Mouse (Mus musculus) WW6 (cell line): ENCODE measurements around the gene Fam71e1.

Experiments used
- DNase-seq: peaks from one replicate; pipeline ENCODE4 v3.0.0-alpha.2; 2013; ENCODE audit warnings: low read depth, low spot score

Fam71e1 gene

DNA sequence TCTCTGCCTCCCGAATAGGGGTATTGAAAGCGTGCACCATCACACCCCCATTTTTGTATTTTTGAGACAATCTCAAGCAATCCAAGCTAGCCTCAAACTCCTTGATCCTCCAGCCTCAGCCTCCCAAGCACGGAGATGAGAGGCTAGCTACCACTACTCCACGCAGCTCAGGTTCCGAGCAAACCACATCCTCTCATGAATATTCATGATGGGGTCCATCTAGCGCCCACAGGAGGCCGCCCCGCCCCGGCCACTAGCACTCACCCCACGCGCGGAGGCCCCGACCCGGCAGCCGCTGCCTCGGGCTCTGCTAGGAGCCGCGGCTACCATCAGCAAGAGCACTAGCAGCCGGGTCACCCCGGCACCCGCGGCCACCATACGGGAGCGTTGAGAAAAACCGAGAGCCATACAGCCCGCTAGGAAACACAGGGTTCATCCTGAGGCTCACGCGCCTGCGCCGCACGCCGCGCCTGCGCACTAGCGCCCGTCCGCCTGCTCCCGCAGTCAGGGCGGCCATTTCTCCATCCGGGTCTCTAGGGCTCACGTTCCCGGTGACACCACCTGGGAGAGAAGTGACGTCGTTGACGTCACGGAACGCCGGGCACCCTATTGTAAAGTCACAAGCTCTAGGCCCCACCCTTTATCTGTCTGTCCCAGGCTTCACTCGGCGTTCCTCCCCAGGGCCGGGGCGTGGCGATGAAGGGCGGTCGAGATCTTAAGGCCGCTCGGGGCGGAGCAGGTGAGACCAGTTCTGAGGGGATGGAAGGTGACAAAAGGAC is at the start of gene Fam71e1, which contains the start of gene Emc10:
TSS of gene Fam71e1 (plus strand) at position 590 of the 779 bp plus-strand sequence.
TSS of gene Emc10 (minus strand) at position 538 of the 779 bp plus-strand sequence.
- peak; percentile 100 for DNase-seq

DNA sequence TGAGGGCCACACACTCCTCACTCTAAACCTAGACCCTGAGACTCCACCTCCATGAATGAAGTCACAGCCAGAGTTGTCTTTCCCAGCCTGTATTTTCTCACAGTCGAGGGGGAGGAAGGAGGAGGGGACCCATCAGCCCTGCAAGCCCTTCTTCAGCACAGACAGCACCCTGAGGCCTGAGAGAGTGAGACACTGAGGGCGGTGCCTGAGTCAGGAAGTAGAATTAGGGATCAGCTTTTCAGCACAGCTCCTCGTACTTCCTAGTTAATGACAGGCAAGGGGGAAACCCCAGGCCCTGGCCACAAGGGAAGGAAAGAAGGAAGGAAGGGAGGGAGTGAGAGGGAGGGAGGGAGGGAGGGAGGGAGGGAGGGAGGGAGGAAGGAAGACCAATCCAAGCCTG is 43.1 kb upstream of the Fam71e1 start:
- DNase-seq = no peak

DNA sequence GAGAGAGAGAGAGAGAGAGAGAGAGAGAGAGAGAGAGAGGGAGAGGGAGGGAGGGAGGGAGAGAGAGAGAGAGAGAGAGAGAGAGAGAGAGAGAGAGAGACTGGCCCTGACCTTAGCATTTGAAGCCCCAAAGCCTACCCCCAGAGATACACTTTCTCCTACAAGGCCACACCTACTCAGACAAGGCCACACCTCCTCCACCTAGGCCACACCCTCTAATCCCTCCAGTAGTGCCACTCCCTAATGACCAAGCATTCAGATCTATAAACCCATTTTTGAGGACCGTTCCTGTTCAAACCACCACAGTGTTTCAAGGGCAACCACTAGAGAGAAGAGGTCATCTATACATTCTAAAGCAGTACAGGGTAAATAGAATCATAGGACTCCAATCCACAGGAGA is 40.1 kb upstream of the Fam71e1 start:
- no peak for DNase-seq

DNA sequence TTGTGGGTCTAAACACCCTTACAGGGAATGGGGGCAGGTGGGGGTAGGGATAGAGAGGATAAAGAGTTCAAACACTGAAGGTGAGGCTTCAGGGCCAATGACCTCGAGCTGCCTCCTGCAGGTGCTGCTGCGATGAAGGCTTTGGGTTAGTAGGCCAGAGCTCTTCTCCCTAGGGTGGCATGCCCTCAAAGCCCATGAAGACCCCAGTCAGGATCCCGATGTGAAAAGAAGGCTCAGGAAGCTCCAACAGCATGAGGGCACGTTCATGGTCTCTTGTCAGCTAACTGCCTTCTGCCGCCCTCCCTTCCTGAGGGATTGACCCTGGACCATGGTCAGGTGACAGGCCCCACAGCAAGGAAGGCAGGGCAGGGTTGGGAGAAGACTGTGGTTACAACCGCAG is 36.3 kb upstream of the Fam71e1 start:
- DNase-seq = no peak

DNA sequence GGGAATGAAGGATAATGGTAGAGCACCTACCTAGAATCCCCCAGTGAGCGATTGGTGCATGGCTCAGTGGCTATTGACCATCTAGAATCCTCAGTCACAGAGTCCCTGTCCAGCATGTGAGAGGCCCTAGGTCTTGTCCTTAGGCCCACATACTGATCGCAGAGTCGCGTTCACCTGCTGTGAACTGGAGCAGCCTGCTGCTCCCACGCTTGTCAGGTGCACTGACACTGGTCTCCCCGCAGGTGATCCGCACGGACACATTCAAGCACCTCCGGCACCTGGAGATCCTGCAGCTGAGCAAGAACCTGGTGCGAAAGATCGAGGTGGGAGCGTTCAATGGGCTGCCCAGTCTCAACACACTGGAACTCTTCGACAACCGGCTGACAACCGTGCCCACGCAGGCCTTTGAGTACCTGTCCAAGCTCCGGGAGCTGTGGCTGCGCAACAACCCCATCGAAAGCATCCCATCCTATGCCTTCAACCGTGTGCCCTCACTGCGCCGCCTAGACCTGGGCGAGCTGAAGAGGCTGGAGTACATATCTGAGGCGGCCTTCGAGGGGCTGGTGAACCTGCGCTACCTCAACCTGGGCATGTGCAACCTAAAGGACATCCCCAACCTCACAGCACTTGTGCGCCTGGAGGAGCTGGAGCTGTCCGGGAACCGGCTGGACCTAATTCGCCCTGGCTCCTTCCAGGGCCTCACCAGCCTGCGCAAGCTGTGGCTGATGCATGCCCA is 35.4 kb upstream of the Fam71e1 start:
- no peak for DNase-seq

DNA sequence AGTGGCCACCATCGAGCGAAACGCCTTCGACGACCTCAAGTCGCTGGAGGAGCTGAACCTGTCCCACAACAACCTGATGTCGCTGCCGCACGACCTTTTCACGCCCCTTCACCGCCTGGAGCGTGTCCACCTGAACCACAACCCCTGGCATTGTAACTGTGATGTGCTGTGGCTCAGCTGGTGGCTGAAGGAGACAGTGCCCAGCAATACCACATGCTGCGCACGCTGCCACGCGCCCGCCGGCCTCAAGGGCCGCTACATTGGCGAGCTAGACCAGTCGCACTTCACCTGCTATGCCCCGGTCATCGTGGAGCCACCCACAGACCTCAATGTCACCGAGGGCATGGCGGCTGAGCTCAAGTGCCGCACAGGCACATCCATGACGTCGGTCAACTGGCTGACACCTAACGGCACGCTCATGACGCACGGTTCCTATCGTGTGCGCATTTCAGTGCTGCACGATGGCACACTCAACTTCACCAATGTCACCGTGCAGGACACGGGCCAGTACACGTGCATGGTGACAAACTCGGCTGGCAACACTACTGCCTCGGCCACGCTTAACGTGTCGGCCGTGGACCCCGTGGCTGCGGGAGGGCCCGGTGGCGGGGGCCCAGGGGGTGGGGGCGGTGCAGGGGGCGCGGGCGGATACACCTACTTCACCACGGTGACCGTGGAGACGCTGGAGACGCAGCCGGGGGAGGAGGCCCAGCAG is 34.7 kb upstream of the Fam71e1 start:
- no peak for DNase-seq

DNA sequence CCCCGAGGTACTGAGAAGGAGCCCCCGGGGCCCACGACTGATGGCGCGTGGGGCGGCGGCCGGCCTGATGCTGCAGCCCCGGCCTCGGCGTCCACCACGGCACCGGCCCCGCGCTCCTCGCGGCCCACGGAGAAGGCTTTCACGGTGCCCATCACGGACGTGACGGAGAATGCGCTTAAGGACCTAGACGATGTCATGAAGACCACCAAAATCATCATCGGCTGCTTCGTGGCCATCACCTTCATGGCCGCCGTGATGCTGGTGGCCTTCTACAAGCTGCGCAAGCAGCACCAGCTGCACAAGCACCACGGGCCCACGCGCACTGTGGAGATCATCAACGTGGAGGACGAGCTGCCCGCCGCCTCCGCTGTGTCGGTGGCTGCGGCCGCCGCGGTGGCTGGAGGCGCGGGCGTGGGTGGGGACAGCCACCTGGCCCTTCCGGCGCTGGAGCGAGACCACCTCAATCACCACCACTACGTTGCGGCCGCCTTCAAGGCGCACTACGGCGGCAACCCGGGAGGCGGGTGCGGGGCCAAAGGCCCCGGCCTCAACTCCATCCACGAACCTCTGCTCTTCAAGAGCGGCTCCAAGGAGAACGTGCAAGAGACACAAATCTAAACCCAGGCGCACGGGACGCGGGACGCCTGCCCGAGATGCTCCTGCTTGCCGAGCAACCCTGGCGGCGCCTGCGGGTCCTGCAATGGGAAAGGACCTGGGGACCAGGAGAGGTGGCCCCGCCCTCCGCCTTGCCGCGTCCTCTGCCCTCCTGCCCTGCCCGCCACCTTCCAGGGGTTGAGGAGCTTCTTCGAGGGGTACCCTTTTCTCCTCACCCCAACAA is 33.9 kb upstream of the Fam71e1 start:
- peak; percentile 75 for DNase-seq

DNA sequence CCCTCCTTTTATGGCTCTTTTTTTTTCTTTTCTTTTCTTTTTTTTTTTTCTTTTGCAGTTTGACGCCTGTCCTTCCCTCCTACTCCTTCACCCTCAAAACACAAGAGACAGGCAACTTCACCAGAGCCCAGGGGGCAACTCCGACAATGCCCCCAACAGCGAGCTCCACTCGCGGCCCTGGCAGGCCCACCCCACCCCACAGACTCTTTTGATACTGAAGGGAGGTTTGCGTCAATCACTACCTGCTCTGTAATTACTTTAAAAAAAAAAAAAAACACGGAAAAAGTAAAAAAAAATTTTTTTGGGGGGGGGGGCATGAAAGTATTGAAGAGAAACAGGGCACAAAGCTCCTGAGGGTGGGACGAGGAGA is 33.3 kb upstream of the Fam71e1 start:
- DNase-seq = no peak

DNA sequence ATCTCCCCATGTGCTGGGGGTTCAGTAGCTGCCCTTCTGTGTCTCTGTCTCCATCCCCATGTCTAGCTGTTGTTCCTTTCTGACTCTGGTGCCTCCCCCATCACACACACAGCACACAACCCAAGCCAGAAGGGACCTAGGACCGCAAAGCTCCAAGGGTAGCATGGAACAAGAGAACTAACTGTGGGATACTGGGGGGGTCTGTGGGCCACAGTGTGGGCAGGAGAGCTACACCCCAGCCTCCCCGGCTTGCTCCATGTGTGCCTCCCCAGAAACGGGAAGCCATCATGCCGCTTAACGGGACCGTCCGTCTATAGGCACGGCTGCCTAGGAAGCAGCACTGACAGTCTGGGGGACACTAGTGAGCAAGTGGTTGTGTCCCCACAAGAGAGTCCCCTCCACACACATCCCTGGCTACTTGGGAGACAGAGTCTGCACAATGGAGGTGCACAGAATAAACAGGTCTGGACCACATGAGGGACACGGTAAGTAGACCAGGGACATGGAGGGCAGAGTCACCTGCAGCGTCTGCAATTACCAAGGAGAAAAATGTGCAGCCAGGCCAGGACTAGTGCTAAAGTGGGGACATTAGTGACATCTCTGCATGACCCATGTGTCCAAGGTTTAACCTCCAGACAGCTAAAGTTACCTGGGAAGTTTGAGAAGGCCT is 32.7 kb upstream of the Fam71e1 start:
- no peak for DNase-seq

DNA sequence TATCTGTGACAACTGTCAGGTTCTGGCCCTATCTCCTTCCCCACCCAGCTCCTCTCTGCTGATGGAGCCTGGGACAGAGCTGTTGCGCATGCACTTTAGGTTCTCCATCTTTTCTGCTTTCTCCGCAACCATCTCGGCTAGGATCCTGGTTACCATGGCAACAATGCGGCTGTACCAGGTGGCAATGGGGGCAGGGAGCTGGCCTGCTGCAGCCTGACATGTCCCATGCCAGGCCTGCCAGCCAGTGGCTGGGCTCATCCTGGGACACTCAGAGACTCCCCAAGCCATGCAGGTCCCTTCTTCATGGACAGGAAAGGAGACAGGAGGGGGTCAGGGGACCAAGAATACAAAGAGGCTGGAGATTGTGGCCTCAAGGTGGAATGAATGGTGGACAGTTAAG is 31.9 kb upstream of the Fam71e1 start:
- no peak for DNase-seq

DNA sequence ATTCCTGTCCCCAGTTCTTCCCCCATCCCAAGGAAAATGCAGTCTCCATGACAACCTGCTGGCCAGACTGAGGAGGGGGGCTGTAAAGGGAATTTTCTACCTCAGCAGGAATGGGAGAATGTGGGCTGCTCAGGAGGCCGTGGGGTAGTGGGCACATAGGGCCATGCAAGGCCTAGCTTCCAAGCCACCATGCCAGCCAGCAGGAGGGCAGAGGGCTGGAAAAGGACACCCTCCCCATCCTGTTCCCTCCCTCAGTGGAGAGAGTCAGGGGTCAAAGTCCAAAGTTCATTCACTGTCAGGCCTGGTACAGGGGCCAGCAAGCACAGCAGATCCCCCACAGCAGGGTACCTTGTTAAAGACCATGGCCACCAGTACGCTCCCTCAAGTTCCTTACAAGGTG is 31.3 kb upstream of the Fam71e1 start, which contains the start of gene Aspdh:
TSS of gene Aspdh (plus strand) at position 281 of the 400 bp plus-strand sequence.
- DNase-seq = no peak

DNA sequence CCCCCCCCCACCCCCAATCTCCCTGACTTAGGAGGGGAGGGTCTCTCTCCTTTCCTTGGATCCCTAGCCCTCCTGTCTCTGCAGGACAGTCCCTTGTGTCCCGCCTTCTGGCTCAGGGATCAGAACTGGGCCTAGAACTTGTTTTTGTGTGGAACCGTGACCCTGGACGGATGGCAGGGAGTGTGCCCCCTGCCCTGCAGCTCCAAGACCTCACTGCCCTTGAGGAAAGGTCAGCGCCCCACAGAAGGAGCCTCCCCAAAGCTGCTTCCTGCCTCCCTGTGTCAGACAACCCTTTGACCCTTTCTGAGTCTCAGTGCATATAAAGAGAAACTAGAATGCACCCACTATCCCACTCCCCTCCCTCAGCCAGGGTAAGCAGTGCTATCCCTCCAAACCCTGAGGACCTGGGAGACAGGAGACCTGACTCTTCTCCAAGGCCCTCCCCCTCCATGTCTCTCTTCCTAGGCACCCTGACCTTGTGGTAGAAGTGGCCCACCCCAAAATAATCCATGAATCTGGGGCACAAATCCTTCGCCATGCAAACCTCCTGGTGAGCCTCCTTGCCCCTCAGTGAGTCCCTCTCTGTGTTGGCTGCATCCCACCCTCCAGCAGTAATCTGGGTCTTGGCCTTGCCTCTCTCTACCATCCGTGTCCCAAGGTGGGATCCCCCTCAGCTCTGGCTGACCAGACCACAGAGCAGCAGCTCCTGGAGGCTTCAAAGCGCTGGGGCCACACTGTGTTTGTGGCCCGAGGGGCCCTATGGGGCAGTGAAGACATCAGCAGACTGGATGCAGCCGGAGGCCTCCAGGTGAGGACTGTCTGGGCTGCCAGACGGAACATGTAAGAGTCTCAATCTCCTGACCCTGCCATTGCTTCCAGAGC is 30.1 kb upstream of the Fam71e1 start:
- no peak for DNase-seq

DNA sequence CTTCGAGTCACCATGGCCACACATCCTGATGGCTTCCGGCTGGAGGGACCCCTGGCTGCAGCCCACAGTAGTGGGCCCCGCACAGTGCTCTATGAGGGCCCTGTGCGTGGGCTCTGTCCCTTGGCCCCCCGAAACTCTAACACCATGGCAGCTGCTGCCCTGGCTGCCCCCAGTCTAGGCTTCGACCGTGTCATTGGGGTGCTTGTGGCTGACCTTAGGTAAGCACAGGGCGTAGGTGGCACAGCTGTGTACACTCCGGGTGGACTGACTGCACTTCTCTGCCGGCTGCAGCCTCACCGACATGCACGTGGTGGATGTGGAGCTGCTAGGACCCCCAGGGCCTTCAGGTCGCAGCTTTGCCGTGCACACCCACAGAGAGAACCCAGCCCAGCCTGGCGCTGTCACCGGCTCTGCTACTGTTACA is 29.5 kb upstream of the Fam71e1 start:
- DNase-seq = no peak

DNA sequence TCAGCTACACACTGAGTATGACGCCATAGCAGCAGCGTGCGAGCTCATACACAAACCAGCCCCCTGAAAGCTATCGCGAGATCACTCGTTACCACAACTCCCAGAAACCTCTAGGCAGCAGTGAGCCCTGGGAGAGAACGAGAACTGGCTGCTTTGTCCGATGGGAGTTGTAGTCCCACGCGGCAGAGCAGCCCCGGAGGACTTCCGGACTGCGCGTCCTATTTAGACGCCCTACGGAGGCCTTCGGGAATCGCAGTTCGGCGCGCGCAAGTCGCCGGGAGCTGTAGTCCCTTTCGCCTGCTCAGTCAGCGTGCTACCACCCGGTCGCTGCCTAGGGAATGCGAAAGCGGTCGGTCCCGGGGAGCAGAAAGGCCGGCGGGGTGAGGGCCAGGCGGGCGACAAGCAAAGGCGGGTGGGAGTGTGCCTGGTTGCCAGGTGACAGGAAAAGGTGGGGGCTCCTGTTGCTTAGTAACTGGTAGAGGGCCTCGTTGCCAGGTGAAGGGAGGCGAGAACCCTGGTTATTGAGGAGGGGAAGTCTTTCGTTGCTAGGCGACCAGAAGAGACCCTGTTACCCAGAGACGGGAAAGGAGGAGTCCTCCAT is 28.5 kb upstream of the Fam71e1 start, which contains the start of gene Josd2:
TSS of gene Josd2 (plus strand) at position 170 of the 601 bp plus-strand sequence.
- peak; percentile 90 for DNase-seq

DNA sequence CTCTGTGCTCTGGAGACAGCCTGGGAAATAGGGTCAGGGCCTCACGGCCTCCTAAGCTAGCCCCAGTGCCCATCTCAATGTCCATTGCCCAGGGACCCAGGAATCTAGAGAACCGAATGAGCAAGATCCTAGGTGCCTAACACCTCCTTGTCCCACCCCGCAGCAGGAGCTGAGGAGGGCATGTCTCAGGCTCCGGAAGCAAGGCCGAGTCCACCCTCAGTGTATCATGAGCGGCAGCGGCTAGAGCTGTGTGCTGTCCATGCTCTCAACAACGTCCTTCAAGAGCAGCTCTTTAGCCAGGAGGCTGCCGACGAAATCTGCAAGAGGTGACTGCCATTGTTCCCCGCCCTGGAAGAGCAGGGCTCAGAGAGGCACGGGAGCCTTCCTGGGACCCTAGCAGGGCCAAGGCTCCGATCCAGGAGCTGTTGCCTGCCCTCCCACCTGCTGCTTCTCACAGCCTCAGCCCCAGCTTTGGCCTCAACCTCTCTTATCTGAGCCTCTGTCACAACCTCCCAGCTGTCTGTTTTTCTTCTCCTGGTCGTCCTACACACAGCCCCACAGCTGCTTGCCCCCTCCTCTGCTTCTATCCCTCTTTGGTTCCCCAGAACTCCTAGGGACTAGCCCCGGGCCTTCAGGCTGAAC is 27.6 kb upstream of the Fam71e1 start:
- no peak for DNase-seq

DNA sequence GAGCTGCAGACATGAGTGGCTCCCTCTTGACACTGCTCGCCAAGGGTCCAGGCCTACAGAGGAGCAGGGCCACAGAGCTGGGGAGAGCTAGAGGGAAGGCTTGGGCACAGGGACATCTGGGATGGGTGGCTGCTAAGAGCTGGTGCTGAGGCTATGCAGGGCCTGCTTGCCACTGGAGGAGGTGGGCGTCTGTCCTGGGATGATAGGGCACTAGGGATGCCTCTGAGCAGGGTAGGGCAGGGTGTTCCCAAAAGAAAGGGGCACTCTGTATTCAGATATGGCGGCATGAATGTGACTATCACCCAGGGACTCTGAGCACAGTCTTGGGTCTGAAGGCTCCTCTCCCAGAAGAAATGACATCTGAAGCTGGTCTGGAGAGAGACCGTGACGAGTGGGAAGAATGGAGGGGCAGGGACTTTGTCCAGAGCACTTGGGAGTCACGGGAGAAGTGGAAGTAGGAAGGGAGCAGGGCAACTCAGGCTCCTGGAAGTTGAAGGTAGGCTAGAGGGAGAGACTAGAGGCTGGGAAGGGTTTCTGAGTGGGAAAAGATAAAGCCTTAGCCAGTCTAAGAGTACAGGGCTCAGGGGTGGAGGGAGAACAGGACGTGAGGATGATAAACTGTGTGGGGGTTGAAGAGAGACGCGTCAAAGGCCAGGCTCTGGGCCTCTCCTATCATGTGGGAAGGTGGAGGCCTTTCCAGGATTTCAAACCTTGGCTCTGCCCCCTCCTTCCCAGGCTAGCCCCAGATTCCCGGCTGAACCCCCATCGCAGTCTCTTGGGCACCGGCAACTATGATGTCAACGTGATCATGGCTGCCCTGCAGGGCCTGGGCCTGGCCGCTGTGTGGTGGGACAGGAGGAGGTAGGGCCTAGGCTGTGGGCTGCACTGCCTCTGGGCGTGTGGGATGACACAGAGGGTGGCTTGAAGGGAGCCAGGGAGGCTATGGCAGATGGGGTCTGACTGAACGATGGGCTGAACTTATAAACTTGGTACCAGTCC is 26.4 kb upstream of the Fam71e1 start:
- no peak for DNase-seq
